Mouse (Mus musculus): ENCODE results near the gene Sertad1.

Sertad1 gene

GRCm38 (mm10) chr7:27486770-27487697 is at the start of gene Sertad1:
TSS of gene Sertad1 (plus strand) at chr7:27486910.
- peak; percentile 98 for DNase-seq (ENCODE audit: low spot score)

DNA sequence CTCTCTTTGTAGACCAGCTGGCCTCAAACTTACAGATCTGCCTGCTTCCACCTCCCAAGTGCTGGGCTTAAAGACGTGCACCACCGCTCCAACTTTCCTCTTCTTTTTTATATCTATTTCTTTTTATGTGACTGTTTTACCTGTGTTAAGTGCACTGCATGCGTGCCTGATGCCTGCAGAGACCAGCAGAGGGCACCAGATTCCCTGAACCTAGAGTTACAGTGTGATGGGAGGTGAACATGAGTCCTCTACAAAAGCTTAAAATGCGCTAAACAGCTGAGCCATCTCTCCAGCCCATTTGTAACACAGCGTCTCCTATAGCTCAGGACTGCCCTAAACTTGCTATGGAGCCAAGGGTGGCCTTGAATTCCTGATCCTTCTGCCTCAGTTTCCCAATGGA is 49.2 kb upstream of the Sertad1 start:
- DNase-seq (ENCODE audit: low spot score): no peak

- no peak for DNase-seq (ENCODE audit: low spot score)
Observed at GRCm38 (mm10) chr7:27440014-27440413, 46.7 kb upstream of the Sertad1 start.

DNA sequence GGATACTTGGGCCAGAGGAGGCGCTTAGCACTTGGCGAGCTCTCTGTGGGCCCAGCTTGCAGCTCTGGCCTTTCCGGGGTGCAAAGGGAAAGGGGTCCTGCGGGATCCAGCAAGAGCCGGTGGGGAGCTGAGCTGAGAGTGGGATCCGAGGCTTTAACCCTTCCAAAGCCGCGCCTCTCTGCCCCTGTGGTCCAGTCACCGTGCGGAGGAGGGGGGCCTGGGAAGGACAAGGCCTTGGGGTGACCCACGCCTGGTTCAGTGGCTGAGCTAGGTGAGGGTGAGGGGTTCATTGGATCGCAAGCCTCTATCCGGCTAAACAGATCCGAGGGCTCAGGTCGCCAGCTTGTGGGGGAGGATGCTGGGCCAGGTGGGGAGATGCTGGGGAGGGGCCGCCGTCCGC is 40.7 kb upstream of the Sertad1 start:
- DNase-seq (ENCODE audit: low spot score): peak; percentile 17

GRCm38 (mm10) chr7:27446521-27447418 is 39.9 kb upstream of the Sertad1 start:
- DNase-seq (ENCODE audit: low spot score): peak; percentile 68

DNA sequence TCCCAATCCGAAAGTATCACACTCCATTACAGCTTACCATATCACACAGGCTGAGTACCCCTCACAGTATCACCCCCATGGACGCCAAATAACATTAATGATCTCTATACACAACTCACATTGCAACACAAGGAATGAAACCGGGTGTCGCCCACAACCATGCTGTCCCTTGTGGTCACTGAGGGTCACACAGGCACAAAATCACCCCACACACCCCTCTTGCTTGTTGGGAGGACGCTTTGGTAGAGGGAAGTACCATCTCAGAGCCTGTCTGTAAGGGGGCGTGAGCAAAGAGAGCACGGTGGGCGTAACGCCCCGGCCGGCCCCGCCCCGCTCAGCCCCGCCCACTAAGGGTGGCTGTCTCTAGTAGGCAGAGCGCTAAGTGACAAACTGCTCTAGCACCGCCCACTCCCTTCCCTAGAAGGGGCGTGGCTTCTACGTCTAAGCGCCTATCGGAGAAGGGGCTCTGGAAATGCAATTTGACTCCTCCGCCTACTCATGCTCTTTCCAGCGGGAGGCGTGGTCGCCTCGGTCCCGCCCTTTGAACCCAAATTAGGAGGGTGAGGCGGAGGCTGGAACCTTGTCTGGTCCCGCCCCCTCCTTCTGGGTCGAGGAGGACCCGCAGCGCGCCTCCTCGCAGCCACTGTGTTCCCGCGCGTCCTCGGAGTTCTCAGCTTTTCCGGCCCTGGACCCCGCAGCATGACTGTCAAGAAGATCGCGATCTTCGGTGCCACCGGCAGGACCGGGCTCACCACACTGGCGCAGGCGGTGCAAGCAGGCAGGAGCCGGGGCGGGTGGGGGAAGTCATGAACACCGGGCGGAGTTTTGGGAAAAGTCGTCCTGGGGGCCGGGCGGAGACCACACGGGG is 39.1 kb upstream of the Sertad1 start, which contains the start of the genes Sptbn4 and Blvrb:
TSS of gene Sptbn4 (minus strand) at position 268 of the 868 bp plus-strand sequence.
TSS of gene Blvrb (plus strand) at position 560 of the 868 bp plus-strand sequence.
- DNase-seq (ENCODE audit: low spot score): peak; percentile 98

DNA sequence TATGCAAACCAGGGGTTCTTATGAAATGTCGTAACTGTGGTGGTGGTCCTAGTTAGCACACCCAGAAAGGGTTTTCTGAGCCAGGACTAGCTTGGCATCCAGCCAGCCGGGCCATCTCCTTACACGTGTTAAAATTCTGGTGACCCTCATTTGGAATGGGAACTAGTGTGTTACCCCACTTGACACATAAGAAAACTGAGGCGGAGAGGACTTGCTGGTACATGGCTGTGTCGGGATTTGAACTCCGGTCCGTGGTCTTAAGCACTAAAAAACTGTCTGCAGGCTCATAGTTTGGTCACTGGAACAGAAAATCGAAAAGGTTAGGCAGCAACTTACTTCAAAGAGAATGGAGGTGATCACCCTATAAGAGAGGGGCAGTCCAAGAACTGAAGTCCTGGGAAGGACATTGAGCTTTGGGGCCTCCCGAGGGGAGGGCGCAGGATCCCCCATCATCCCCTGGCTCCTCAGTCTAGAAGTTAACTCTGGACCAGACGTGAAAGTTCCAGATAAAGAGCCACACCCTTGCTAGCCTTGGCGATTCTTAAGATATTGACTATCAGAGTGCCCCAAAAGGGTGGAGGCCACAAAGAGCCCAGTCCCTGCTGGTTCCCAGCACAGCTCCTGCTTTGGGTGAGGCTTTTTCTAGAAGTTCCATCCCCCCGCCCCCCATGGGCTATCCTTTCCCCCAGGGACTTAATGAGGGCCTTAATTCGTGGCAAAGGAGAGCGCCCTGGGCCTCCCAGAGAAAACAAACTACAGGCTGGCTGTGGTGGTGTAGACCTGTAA is 38.1 kb upstream of the Sertad1 start:
- no peak for DNase-seq (ENCODE audit: low spot score)

GRCm38 (mm10) chr7:27449256-27449862 is 37.4 kb upstream of the Sertad1 start:
- peak; percentile 85 for DNase-seq (ENCODE audit: low spot score)

- no peak for DNase-seq (ENCODE audit: low spot score)
Observed at GRCm38 (mm10) chr7:27451359-27451758, 35.4 kb upstream of the Sertad1 start.

DNA sequence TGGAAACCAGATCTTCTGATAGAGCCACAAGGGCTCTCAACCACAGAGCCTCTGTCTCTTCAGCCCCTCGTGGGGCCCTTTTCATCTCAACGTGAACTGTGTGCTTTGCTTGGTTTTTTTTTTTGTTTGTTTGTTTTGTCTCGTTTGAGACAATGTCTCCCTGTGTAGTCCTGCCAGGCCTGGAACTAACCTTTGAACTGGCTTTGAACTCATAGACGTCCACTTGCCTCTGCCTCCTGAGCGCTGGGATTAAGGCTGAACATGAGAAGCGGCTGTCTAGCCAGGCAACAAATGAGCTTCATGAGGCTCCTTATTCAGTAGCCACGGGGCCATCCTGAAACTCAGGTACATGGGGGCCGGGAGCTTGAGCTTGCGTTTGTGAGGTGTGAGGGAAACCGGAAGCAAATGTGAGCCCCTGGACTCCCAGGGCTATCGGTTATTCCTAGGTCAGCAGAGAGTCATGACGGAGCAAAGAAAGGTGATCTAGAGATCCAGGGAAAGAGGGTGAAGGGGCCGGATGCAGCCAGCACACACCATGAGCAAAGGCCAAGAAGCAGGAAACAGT is 34.4 kb upstream of the Sertad1 start:
- no peak for DNase-seq (ENCODE audit: low spot score)

- no peak for DNase-seq (ENCODE audit: low spot score)
Observed at GRCm38 (mm10) chr7:27454461-27455121, 32.1 kb upstream of the Sertad1 start.

- DNase-seq (ENCODE audit: low spot score): no peak
Observed at GRCm38 (mm10) chr7:27455273-27455672, 31.4 kb upstream of the Sertad1 start.

- no peak for DNase-seq (ENCODE audit: low spot score)
Observed at GRCm38 (mm10) chr7:27458614-27459013, 28.1 kb upstream of the Sertad1 start.

DNA sequence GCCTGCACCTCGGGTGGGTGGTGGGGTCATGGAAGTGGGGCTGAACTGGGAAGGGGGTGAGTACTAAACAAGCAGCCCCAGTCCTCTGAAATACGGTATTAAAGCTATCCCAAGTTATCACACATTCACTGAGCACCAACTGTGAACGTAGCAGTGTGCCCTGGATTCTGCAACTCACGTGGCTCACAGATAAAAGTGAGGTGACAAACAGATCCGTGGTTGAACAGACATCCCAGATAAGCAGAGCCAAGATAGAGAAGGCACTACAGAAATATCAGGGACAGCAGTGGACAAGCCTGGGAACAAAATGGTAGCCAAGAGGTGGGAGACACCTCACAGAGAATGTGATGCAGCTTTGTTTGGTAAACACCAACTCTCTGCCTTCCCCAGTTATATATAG is 27.1 kb upstream of the Sertad1 start:
- DNase-seq (ENCODE audit: low spot score): no peak

GRCm38 (mm10) chr7:27460477-27460876 is 26.2 kb upstream of the Sertad1 start:
- DNase-seq (ENCODE audit: low spot score): no peak

- peak; percentile 14 for DNase-seq (ENCODE audit: low spot score)
Observed at GRCm38 (mm10) chr7:27467648-27468047, 19.1 kb upstream of the Sertad1 start.

DNA sequence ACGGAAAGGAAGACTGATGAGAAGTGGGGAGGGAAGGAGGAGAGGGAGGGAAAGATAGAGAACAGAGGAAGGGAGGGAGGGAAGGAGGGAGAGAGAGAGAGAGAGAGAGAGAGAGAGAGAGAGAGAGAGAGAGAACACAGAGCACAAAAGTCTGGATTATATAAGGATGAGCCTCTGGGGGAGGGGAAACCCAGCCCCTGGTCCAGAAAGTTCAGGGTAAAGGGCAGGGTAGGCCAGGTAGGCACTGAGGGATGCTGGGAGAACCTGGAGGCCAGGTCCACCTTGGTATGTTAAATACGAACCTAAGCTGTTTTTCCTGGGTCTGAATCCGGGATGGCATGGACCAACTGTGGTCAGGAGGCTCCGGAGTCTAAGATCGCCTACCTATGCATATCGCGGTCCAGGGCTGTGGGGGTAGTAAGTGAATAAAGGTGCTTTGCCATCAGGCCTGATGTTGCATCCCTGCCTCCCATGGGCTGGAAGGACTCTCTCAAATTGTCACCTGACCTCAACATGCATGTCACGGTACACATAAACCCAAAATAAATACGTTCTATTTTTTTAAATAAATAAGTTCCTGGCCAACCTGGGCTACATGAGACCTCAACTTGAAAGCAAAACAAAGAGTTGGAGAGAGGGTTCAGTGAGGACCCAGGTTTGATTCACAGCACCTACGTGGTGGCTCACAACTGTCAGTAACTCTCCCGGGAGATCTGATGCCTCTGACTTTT is 15.2 kb upstream of the Sertad1 start:
- DNase-seq (ENCODE audit: low spot score): no peak

- DNase-seq (ENCODE audit: low spot score): peak; percentile 15
Observed at GRCm38 (mm10) chr7:27472596-27472995, 14.1 kb upstream of the Sertad1 start.
